Mouse (Mus musculus) hindbrain, embryonic 16.5 days (tissue): ENCODE measurements around the gene Gpr150. TPM values are rescaled to one million over a fixed set of nuclear protein-coding genes. Genes with fewer than 3 reads are reported as not detected.

ENCODE experiments used
- ATAC-seq: fragments of 200-750 bp; cut with Nextera tagmentation; 2 replicates; pipeline ENCODE4 v1.8.0; 2017; ENCODE audit warnings: moderate TSS enrichment, moderate library complexity
- H3K27ac ChIP-seq: fragments of 300-500 bp; sonication (generic); 2 replicates; pipeline ENCODE4 v1.5.1; 2014; ENCODE audit warnings: low read depth, mild to moderate bottlenecking, control low read depth, low read length, moderate library complexity
- H3K27me3 ChIP-seq: fragments of 300-500 bp; sonication (generic); replicated peaks from 2 replicates; pipeline ENCODE4 v1.6.1; 2014; ENCODE audit warnings: low read length; ENCODE audit not compliant: control insufficient read depth, insufficient read depth
- H3K36me3 ChIP-seq: fragments of 300-500 bp; sonication (generic); 2 replicates; pipeline ENCODE4 v1.6.1; 2014; ENCODE audit warnings: mild to moderate bottlenecking, low read length, moderate library complexity, mixed read lengths; ENCODE audit not compliant: control insufficient read depth, insufficient read depth
- H3K4me1 ChIP-seq: fragments of 300-500 bp; sonication (generic); 2 replicates; pipeline ENCODE4 v1.6.1; 2014; ENCODE audit warnings: low read depth, low read length; ENCODE audit not compliant: control insufficient read depth, insufficient read depth
- H3K4me2 ChIP-seq: fragments of 300-500 bp; sonication (generic); 2 replicates; pipeline ENCODE4 v1.6.1; 2014; ENCODE audit warnings: mild to moderate bottlenecking, low read length, control low read depth, moderate library complexity
- H3K4me3 ChIP-seq: fragments of 300-500 bp; sonication (generic); 2 replicates; pipeline ENCODE4 v1.5.1; 2014; ENCODE audit warnings: mild to moderate bottlenecking, low read length, control low read depth, moderate library complexity
- H3K9ac ChIP-seq: fragments of 300-500 bp; sonication (generic); 2 replicates; pipeline ENCODE4 v1.6.1; 2014; ENCODE audit warnings: low read depth, mild to moderate bottlenecking, control low read depth, low read length, moderate library complexity
- H3K9me3 ChIP-seq: fragments of 300-500 bp; sonication (generic); 2 replicates; pipeline ENCODE4 v1.6.1; 2014; ENCODE audit warnings: mild to moderate bottlenecking, low read length, moderate library complexity; ENCODE audit not compliant: control insufficient read depth
- WGBS: fragments of 180-500 bp; shearing (Covaris S2); extraction: QIAGEN DNeasy Blood & Tissue Kit; methylation state at CpG from one replicate; pipeline ENCODE4 v1.1.7; 2014; 5-methylcytosine and 5-hydroxymethylcytosine counted together
- polyA plus RNA-seq: library from polyadenylated mRNA; unstranded; fragments of >200 nt; fragmentation: Nextera tagmentation; extraction: Ambion mirVana; gene quantifications from 2 replicates; pipeline ENCODE4 v1.2.1, GENCODE M21; 2015

Gene Gpr150
- polyA plus RNA-seq, 1 experiment from 2014 or later = 5.2 TPM

GRCm38 (mm10) chr13:76059591-76059990 lies 2.8 kb upstream of the Gpr150 start:
- H3K27me3 ChIP-seq = peaks cover 3% of the 10 kb centered on the region; the same call in 1 of the 2 replicates
- H3K9ac ChIP-seq = no peak overlapping the region
- H3K4me2 ChIP-seq = no peak overlapping the region
- no peak overlapping the region for H3K27ac ChIP-seq
- ATAC-seq = no peak
- no peak overlapping the region for H3K4me3 ChIP-seq
- H3K4me1 ChIP-seq = peaks cover 14% of the 10 kb centered on the region
- peaks cover 4% of the 10 kb centered on the region; the same call in 1 of the 2 replicates for H3K36me3 ChIP-seq
- no peaks in the 10 kb centered on the region for H3K9me3 ChIP-seq
- 87% methylated on average over 4 of the region's 4 CpGs for WGBS

GRCm38 (mm10) chr13:76057267-76058069 lies 672 bp upstream of the Gpr150 start:
- ATAC-seq = no peak
- Histone ChIP-seq H3K27ac (no peak overlapping the region), H3K9ac (no peak overlapping the region), H3K27me3 (peaks cover 8% of the 10 kb centered on the region), H3K4me3 (no peak overlapping the region; the same call in 1 of the 2 replicates), H3K9me3 (no peaks in the 10 kb centered on the region), H3K36me3 (peaks cover 2% of the 10 kb centered on the region; the same call in 1 of the 2 replicates), H3K4me2 (peak overlapping the region; percentile 99), H3K4me1 (peaks cover 14% of the 10 kb centered on the region)
- WGBS = 73% methylated on average over 10 of the region's 10 CpGs

- peaks cover 14% of the 10 kb centered on the region for H3K4me1 ChIP-seq
- ATAC-seq = peak; percentile 94
- under 1% methylated on average over 28 of the region's 34 CpGs for WGBS
- peak overlapping the region; percentile 66 for H3K4me3 ChIP-seq
- H3K9me3 ChIP-seq = no peaks in the 10 kb centered on the region
- H3K27me3 ChIP-seq = peaks cover 8% of the 10 kb centered on the region
- no peaks in the 10 kb centered on the region for H3K36me3 ChIP-seq
- H3K27ac ChIP-seq = peak overlapping the region; percentile 66
- H3K4me2 ChIP-seq = peak overlapping the region; percentile 99
- H3K9ac ChIP-seq = peak overlapping the region; percentile 72
Measured at GRCm38 (mm10) chr13:76056261-76056724, 503 bp downstream of the Gpr150 start.

GRCm38 (mm10) chr13:76055391-76056232 lies 1.2 kb downstream of the Gpr150 start:
- no peaks in the 10 kb centered on the region for H3K36me3 ChIP-seq
- ATAC-seq = peak; percentile 84
- peaks cover 14% of the 10 kb centered on the region for H3K4me1 ChIP-seq
- WGBS = 1% methylated on average over 58 of the region's 59 CpGs
- H3K4me2 ChIP-seq = peak overlapping the region; percentile 99
- no peaks in the 10 kb centered on the region for H3K9me3 ChIP-seq
- H3K27me3 ChIP-seq = peaks cover 8% of the 10 kb centered on the region
- peak overlapping the region; percentile 66 for H3K4me3 ChIP-seq
- peak overlapping the region; percentile 72 for H3K9ac ChIP-seq
- H3K27ac ChIP-seq = peak overlapping the region; percentile 66

- Histone ChIP-seq H3K4me2 (no peak overlapping the region), H3K9ac (no peak overlapping the region), H3K36me3 (no peaks in the 10 kb centered on the region), H3K27me3 (no peaks in the 10 kb centered on the region), H3K4me1 (no peaks in the 10 kb centered on the region), H3K9me3 (peaks cover under 1% of the 10 kb centered on the region; the same call in 1 of the 2 replicates), H3K27ac (no peak overlapping the region), H3K4me3 (no peak overlapping the region)
- ATAC-seq = no peak
Measured at GRCm38 (mm10) chr13:76044971-76045370, 11.8 kb downstream of the Gpr150 start.

- Histone ChIP-seq H3K27ac (no peak overlapping the region), H3K4me3 (no peak overlapping the region), H3K4me1 (no peaks in the 10 kb centered on the region), H3K4me2 (no peak overlapping the region), H3K36me3 (no peaks in the 10 kb centered on the region), H3K9ac (no peak overlapping the region), H3K27me3 (no peaks in the 10 kb centered on the region), H3K9me3 (no peaks in the 10 kb centered on the region)
- 54% methylated on average over 1 of the region's 1 CpGs for WGBS
- no peak for ATAC-seq
Measured at GRCm38 (mm10) chr13:76042455-76042854, 14.3 kb downstream of the Gpr150 start.

- H3K9ac ChIP-seq = no peak overlapping the region
Measured at GRCm38 (mm10) chr13:76024588-76024987, 32.2 kb downstream of the Gpr150 start.

GRCm38 (mm10) chr13:76021782-76022181 lies 35.0 kb downstream of the Gpr150 start:
- Histone ChIP-seq H3K27ac (no peak overlapping the region), H3K4me2 (no peak overlapping the region), H3K4me1 (peaks cover 6% of the 10 kb centered on the region), H3K27me3 (no peaks in the 10 kb centered on the region), H3K36me3 (no peaks in the 10 kb centered on the region), H3K9ac (no peak overlapping the region), H3K4me3 (no peak overlapping the region), H3K9me3 (no peaks in the 10 kb centered on the region)
- WGBS = 97% methylated on average over 2 of the region's 2 CpGs
- no peak for ATAC-seq

More at GRCm38 (mm10) chr13:76024588-76024987, 32.2 kb downstream of the Gpr150 start:
- H3K4me2 ChIP-seq = no peak overlapping the region
- no peaks in the 10 kb centered on the region for H3K4me1 ChIP-seq
- WGBS = 78% methylated on average over 3 of the region's 3 CpGs
- no peaks in the 10 kb centered on the region for H3K9me3 ChIP-seq
- no peaks in the 10 kb centered on the region for H3K36me3 ChIP-seq
- H3K4me3 ChIP-seq = no peak overlapping the region
- H3K27ac ChIP-seq = no peak overlapping the region
- H3K27me3 ChIP-seq = no peaks in the 10 kb centered on the region
- ATAC-seq = no peak
